Mouse (Mus musculus) testis, adult 2 months (tissue): Measurements from ENCODE around the gene Rpia. TPM values are rescaled to one million over a fixed set of nuclear protein-coding genes. Genes with fewer than 3 reads are reported as not detected.

ENCODE experiments used
- H3K27ac ChIP-seq: fragments of 200-500 bp; 2 replicates; pipeline ENCODE4 v1.5.1; 2012; ENCODE audit warnings: low read depth, low read length; ENCODE audit not compliant: control insufficient read depth, insufficient read depth
- H3K27me3 ChIP-seq: fragments of 200-500 bp; 2 replicates; pipeline ENCODE4 v1.6.1; 2012; ENCODE audit warnings: mild to moderate bottlenecking, low read length, moderate library complexity; ENCODE audit not compliant: control insufficient read depth, insufficient read depth
- H3K36me3 ChIP-seq: fragments of 200-500 bp; 2 replicates; pipeline ENCODE4 v1.6.1; 2012; ENCODE audit warnings: mild to moderate bottlenecking, low read length; ENCODE audit not compliant: control insufficient read depth, insufficient read depth
- H3K4me1 ChIP-seq: fragments of 200-500 bp; 2 replicates; pipeline ENCODE4 v1.6.1; 2012; ENCODE audit warnings: low read length; ENCODE audit not compliant: control insufficient read depth, insufficient read depth
- H3K4me3 ChIP-seq: fragments of 200-500 bp; 2 replicates; pipeline ENCODE4 v1.5.1; 2012; ENCODE audit warnings: low read depth, mild to moderate bottlenecking, low read length, moderate library complexity, mixed read lengths; ENCODE audit not compliant: control insufficient read depth
- CTCF ChIP-seq: fragments of 200-500 bp; IDR thresholded peaks from 2 replicates; pipeline ENCODE4 v1.5.1; 2012; ENCODE audit warnings: low read depth, mild to moderate bottlenecking, inconsistent platforms, low read length, moderate library complexity; ENCODE audit not compliant: control insufficient read depth, insufficient read depth, insufficient replicate concordance
- POLR2A ChIP-seq: fragments of 200-500 bp; IDR thresholded peaks from 2 replicates; pipeline ENCODE4 v1.6.1; 2012; ENCODE audit warnings: low read depth, mild to moderate bottlenecking, inconsistent platforms, low read length, moderate library complexity; ENCODE audit not compliant: control insufficient read depth
- polyA plus RNA-seq: library from polyadenylated mRNA; depleted of rRNA; stranded (reverse); fragments of >200 nt; gene quantifications from 2 replicates; pipeline ENCODE4 v1.2.3, GENCODE M21; 2012; rRNA removed

The Rpia gene
- polyA plus RNA-seq, 1 experiment: 10.0 TPM

GRCm38 (mm10) chr6:70716701-70717393 is 75.2 kb downstream of the Rpia start:
- no peak overlapping the region for H3K4me3 ChIP-seq
- H3K4me1 ChIP-seq: peaks cover 7% of the 10 kb centered on the region; the same call in 1 of the 2 replicates
- H3K36me3 ChIP-seq: no peaks in the 10 kb centered on the region
- no peaks in the 10 kb centered on the region for H3K27me3 ChIP-seq
- TF ChIP-seq POLR2A (no peak), CTCF (no peak)
- no peak overlapping the region for H3K27ac ChIP-seq

Other genes starting within 250 kb of the Rpia start
- 1.8 and 2.1 TPM in 2 replicates for gene Eif2ak3, start 52.3 kb upstream of the Rpia start, polyA plus RNA-seq
- gene Tex37, start 126.7 kb upstream of the Rpia start, polyA plus RNA-seq: 417 and 420 TPM in 2 replicates
- gene Foxi3, start 164.3 kb upstream of the Rpia start, polyA plus RNA-seq: 0.54 and 0.72 TPM in 2 replicates